Mouse (Mus musculus): Measurements from ENCODE around the gene Fndc5. TPM values are rescaled to one million over a fixed set of nuclear protein-coding genes. Genes with fewer than 3 reads are reported as not detected.

Fndc5 gene
- polyA plus RNA-seq, 1 experiment, result 7.4 TPM

DNA sequence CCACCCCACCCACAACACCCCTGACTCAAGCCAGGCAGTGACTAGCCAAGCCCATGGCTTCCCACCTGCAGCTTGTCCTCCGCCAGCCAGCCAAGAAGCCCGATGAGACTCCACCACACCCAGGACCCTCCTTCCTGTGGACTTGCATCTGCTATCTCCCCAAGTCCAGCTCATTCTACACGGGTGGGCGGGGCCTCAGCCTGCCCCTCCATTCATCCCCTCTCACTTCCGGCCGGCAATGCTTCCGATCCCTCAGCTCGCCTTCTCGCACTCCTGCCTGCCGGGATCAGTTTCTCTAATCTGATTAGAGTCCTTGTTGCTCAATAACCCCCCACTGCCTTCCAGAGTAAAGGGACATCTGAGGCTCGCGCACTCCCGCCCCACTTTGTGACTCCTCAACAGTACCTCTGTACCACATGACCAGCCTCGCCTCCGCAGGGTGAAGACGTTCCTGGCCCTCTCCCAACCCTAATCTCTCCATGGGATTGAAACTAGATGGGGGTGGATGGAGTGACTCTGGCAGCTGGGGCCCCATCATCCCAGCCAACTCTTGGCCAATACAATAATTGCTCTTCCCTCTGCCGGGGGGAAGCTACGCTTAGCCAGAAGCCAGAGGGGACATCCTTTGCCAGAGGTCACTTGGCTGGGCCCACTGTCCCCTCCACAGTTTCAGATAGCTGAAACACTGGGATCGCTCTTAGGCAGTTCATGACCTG lies 10.9 kb upstream of the Fndc5 start:
- TF ChIP-seq POLR2A (IDR thresholded peaks at IDR 0.05; ENCODE audit: borderline replicate concordance, extremely low read depth, insufficient read depth, insufficient read length, poor library complexity, severe bottlenecking) (no peak), CTCF (IDR thresholded peaks at IDR 0.05; ENCODE audit: borderline replicate concordance, extremely low read depth, insufficient read depth, insufficient read length) (no peak)
- no peak for DNase-seq (ENCODE audit: low read depth)

DNA sequence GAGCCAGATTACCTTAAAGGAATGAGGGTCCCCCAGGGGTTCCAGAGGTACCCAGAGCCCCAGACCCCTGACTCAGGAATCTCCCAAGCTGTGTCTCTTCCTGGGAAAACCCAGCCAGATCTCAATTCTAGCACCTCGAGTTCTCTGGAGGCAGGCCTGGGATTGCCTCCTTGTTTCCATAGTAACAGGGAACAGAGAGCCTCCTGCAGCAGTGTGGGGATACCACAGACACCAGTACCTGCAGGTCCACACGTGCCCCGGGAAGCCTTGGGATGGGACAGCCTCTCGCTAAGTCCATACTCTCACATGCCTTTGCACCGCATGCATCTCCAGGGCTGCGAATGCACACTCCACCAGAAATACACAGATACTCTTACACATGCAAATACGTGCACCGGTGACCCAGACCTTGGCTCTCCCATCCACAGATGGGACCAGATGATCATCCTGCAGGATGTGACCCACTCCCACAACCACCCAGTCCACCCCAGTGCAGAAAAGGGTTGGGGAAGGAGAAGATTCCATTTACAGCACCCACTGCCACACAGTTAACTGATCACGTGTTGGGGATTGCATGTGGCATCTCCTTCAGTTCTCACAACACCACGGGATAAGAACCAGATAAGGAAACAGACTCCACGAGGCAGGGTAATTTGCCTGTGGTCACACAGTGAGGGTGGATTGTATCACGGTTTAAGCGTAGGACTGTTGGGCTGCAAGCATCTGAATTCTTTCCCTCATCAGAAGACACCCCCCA lies 8.0 kb upstream of the Fndc5 start:
- TF ChIP-seq CTCF (IDR thresholded peaks at IDR 0.05; ENCODE audit: borderline replicate concordance, extremely low read depth, insufficient read depth, insufficient read length), result no peak
- no peak for TF ChIP-seq POLR2A (IDR thresholded peaks at IDR 0.05; ENCODE audit: borderline replicate concordance, extremely low read depth, insufficient read depth, insufficient read length, poor library complexity, severe bottlenecking)
- DNase-seq (ENCODE audit: low read depth), result peak; percentile 67

DNA sequence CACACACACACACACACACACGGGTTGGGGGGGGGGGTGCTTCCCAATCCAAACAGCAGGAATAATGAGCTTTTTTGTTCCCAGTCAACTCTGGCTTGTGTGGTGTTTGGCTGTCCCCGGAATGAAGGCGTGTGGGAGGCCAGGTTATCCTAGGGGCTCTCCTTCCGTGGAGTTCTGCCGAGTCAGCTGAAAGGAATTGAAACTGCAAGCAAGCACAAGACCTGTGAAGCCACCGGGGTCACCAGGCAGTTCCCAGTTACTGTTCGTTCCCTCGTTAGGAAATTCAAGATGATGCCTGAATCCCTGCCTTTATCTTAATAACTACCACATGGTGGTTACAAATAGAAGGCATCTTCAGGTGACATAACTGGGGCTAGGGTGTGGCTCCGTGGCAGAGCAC lies 7.4 kb upstream of the Fndc5 start:
- TF ChIP-seq CTCF (IDR thresholded peaks at IDR 0.05; ENCODE audit: borderline replicate concordance, extremely low read depth, insufficient read depth, insufficient read length) (no peak), POLR2A (IDR thresholded peaks at IDR 0.05; ENCODE audit: borderline replicate concordance, extremely low read depth, insufficient read depth, insufficient read length, poor library complexity, severe bottlenecking) (no peak)
- no peak for DNase-seq (ENCODE audit: low read depth)

DNA sequence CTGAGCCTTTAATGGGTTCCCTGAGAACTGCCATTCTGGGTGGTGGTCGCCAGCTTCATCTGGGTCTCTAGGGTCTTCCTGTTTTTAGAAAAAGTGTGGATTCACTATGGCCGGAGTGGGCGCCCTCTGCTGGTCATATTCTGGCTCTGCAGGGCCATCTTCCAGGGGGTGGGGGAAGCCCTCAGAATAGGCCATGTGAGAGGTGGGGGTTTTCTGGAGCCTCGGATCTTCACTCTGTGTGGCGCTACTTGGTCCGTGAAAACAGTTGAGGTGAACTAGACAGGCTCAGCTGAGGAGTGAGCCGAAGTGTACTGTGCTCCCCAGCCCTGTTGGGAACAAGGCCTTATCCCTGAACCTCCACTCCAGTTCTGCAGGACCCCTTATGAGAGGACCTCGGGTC lies 6.7 kb upstream of the Fndc5 start:
- TF ChIP-seq POLR2A (IDR thresholded peaks at IDR 0.05; ENCODE audit: borderline replicate concordance, extremely low read depth, insufficient read depth, insufficient read length, poor library complexity, severe bottlenecking), result no peak
- TF ChIP-seq CTCF (IDR thresholded peaks at IDR 0.05; ENCODE audit: borderline replicate concordance, extremely low read depth, insufficient read depth, insufficient read length), result peak; percentile 87
- peak; percentile 64 for DNase-seq (ENCODE audit: low read depth)

DNA sequence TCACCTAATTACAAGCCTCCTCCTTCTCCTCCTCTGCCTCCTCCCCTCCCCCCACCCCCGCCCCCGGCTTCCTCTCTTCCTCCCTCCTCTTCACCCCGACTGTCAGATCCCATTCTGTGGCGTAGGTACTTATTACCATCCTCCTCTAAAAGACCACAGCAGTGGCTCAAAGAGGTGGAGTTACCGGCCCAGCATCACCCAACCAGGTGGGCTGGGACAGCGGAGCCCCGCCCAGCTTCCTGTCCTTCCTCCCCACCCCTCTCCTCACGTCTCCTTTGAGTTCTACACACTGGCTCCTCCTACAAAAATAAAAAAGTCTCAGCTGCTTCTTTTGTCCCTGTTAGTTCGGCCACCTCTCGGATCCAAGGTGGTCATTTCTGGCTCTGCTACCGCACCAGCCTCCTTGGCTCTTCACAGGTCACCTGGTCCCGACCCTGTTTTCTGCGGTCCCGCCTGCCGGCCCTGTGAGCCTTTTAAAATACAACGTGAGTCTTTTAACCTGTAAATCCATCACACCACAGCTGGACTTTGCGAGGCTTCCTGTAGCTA lies 6.0 kb upstream of the Fndc5 start:
- peak; percentile 61 for DNase-seq (ENCODE audit: low read depth)
- no peak for TF ChIP-seq POLR2A (IDR thresholded peaks at IDR 0.05; ENCODE audit: borderline replicate concordance, extremely low read depth, insufficient read depth, insufficient read length, poor library complexity, severe bottlenecking)
- TF ChIP-seq CTCF (IDR thresholded peaks at IDR 0.05; ENCODE audit: borderline replicate concordance, extremely low read depth, insufficient read depth, insufficient read length), result no peak

GRCm38 (mm10) chr4:129134799-129135585 lies 1.8 kb upstream of the Fndc5 start:
- DNase-seq (ENCODE audit: low read depth), result peak; percentile 76
- TF ChIP-seq CTCF (IDR thresholded peaks at IDR 0.05; ENCODE audit: borderline replicate concordance, extremely low read depth, insufficient read depth, insufficient read length) (peak; percentile 92), POLR2A (IDR thresholded peaks at IDR 0.05; ENCODE audit: borderline replicate concordance, extremely low read depth, insufficient read depth, insufficient read length, poor library complexity, severe bottlenecking) (no peak)

DNA sequence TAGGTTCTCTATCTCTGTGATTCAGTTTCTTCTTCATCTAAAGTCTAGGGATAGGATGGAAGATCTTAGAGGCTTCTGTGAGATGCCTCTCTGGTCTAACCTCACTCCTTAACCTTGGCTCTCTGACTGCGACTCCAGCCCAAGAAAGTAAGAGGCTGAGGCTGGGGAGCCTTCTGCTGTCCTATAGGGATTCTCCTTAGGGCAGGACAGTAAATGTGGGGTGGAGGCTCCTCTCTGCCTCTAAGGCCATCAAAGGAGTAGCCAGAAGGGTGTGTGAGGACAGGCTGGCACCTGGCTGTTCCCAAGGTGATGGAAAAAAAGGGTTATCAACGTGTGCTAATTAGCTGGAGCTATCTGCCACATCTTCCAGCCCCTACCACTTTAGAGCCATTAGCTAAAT lies 1.2 kb upstream of the Fndc5 start:
- no peak for TF ChIP-seq CTCF (IDR thresholded peaks at IDR 0.05; ENCODE audit: borderline replicate concordance, extremely low read depth, insufficient read depth, insufficient read length)
- no peak for TF ChIP-seq POLR2A (IDR thresholded peaks at IDR 0.05; ENCODE audit: borderline replicate concordance, extremely low read depth, insufficient read depth, insufficient read length, poor library complexity, severe bottlenecking)
- no peak for DNase-seq (ENCODE audit: low read depth)

- no peak for TF ChIP-seq POLR2A (IDR thresholded peaks at IDR 0.05; ENCODE audit: borderline replicate concordance, extremely low read depth, insufficient read depth, insufficient read length, poor library complexity, severe bottlenecking)
- no peak for TF ChIP-seq CTCF (IDR thresholded peaks at IDR 0.05; ENCODE audit: borderline replicate concordance, extremely low read depth, insufficient read depth, insufficient read length)
- DNase-seq (ENCODE audit: low read depth), result no peak
These were observed 615 bp upstream of the Fndc5 start for GRCm38 (mm10) chr4:129136189-129136578.

DNA sequence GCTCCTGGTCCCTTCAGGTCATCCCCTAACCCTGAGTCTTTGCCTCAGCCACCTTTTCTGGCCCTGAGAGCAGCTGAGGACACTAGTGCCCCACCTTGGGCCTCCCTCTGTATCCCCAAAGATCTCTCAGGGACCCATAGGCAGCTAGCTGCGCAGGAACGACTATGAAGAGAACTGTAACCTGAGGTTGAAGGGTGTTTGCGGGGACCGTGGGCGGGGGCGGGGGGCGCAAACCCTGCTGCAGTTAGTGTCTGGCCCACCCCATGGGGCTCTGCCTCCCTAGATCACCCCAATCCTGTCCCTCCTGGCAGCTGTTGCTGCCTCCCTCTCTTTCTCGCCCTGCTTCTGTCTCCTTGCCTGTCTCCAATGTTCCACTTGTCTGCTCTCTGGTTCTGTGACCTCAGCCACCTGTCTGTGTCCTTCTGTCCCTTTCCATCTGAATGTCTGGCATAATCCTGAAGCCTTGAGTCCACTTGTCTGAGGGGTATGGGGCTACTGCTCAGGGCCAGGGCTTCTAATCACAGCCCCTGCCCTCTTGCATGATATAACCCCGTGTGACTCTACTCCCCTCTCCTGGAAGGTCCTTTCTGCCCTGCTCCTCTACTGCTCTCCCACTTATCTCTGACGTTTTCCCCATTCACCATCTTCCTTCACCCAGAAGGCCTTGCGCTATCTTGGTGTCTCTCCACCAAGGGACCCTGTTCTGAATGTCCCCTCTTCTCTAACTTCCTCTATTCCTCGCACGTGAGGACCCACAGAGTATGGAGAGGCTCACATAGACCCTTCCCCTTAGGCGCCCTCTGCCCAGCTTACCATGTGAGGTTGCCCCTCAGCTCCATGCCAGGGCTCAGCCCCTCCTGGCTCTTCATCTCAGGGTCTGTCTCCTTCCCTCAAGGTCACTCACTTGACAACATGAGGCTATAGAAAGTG lies 858 bp downstream of the Fndc5 start:
- TF ChIP-seq POLR2A (IDR thresholded peaks at IDR 0.05; ENCODE audit: borderline replicate concordance, extremely low read depth, insufficient read depth, insufficient read length, poor library complexity, severe bottlenecking), result no peak
- no peak for TF ChIP-seq CTCF (IDR thresholded peaks at IDR 0.05; ENCODE audit: borderline replicate concordance, extremely low read depth, insufficient read depth, insufficient read length)
- no peak for DNase-seq (ENCODE audit: low read depth)

DNA sequence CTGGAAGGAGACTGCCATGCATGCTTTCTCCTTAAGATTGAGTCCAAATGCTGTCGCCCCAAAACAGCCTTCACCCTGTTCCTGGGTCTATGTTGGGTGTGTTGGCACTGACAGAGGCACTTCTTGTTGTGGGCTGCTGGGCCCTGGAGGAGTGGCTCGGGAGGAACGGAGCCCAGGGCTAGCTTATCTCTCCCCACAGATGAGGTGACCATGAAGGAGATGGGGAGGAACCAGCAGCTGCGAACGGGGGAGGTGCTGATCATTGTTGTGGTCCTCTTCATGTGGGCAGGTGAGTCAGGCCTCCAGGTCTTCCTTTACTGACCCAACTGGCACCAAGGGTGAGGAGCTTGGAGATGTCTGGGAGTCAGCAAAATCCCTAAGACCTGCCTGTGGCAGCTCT lies 2.8 kb downstream of the Fndc5 start:
- DNase-seq (ENCODE audit: low read depth), result no peak
- no peak for TF ChIP-seq CTCF (IDR thresholded peaks at IDR 0.05; ENCODE audit: borderline replicate concordance, extremely low read depth, insufficient read depth, insufficient read length)
- no peak for TF ChIP-seq POLR2A (IDR thresholded peaks at IDR 0.05; ENCODE audit: borderline replicate concordance, extremely low read depth, insufficient read depth, insufficient read length, poor library complexity, severe bottlenecking)
